Mouse (Mus musculus) spleen, embryonic (tissue): ENCODE results near the gene Zmat5.

Experiments
- CTCF ChIA-PET: fragments of 350-600 bp; sonication (Branson Sonifier 250); formaldehyde crosslinking; loops from one replicate; lab custom pipeline; 2022; lab: Charles Lee

Gene Zmat5

GRCm38 (mm10) chr11:4704072-4704964 lies at the start of gene Zmat5, which contains the start of gene Uqcr10:
Zmat5 (plus strand) TSS chr11:4704678.
Uqcr10 (minus strand) TSS chr11:4704342.
- CTCF ChIA-PET = interaction anchor here (0.6 kb wide), 1 partner anchor 794 kb away, joined by 3 read pairs; no protein-coding TSS in a partner anchor

- CTCF ChIA-PET = no interaction called here
These were observed 44.7 kb upstream of the Zmat5 start for GRCm38 (mm10) chr11:4659818-4660217.

GRCm38 (mm10) chr11:4660309-4661025 lies 44.0 kb upstream of the Zmat5 start:
- CTCF ChIA-PET = interaction anchor here (0.6 kb wide), 1 partner anchor 134 kb away, joined by 3 read pairs; no protein-coding TSS in a partner anchor

- CTCF ChIA-PET = interaction anchor here (0.6 kb wide), 1 partner anchor 135 kb away, joined by 3 read pairs; no protein-coding TSS in a partner anchor
These were observed 43.2 kb upstream of the Zmat5 start for GRCm38 (mm10) chr11:4661324-4661723.

- CTCF ChIA-PET = no interaction called here
These were observed 42.5 kb upstream of the Zmat5 start for GRCm38 (mm10) chr11:4661871-4662495.

GRCm38 (mm10) chr11:4662496-4662878 lies 42.0 kb upstream of the Zmat5 start:
- CTCF ChIA-PET = no interaction called here

GRCm38 (mm10) chr11:4671736-4672135 lies 32.7 kb upstream of the Zmat5 start:
- CTCF ChIA-PET = no interaction called here

GRCm38 (mm10) chr11:4674593-4674992 lies 29.9 kb upstream of the Zmat5 start:
- CTCF ChIA-PET = no interaction called here

- CTCF ChIA-PET = no interaction called here
These were observed 29.3 kb upstream of the Zmat5 start for GRCm38 (mm10) chr11:4675126-4675562.

GRCm38 (mm10) chr11:4675693-4676092 lies 28.8 kb upstream of the Zmat5 start:
- CTCF ChIA-PET = no interaction called here

GRCm38 (mm10) chr11:4677250-4677872 lies 27.1 kb upstream of the Zmat5 start:
- CTCF ChIA-PET = no interaction called here

GRCm38 (mm10) chr11:4678700-4679440 lies 25.6 kb upstream of the Zmat5 start:
- CTCF ChIA-PET = no interaction called here

- CTCF ChIA-PET = no interaction called here
These were observed 25.0 kb upstream of the Zmat5 start for GRCm38 (mm10) chr11:4679441-4679832.

- CTCF ChIA-PET = interaction anchor here (0.6 kb wide), 1 partner anchor 150 kb away, joined by 7 read pairs; no protein-coding TSS in a partner anchor
These were observed 24.4 kb upstream of the Zmat5 start for GRCm38 (mm10) chr11:4680126-4680525.

- CTCF ChIA-PET = no interaction called here
These were observed 21.0 kb upstream of the Zmat5 start for GRCm38 (mm10) chr11:4683516-4683915.

GRCm38 (mm10) chr11:4684186-4684585 lies 20.3 kb upstream of the Zmat5 start:
- CTCF ChIA-PET = no interaction called here

- CTCF ChIA-PET = no interaction called here
These were observed 19.4 kb upstream of the Zmat5 start for GRCm38 (mm10) chr11:4685071-4685470.

GRCm38 (mm10) chr11:4685510-4685909 lies 19.0 kb upstream of the Zmat5 start:
- CTCF ChIA-PET = interaction anchor here (0.6 kb wide), 1 partner anchor 413 kb away, joined by 3 read pairs; no protein-coding TSS in a partner anchor

GRCm38 (mm10) chr11:4687027-4687426 lies 17.5 kb upstream of the Zmat5 start:
- CTCF ChIA-PET = no interaction called here

- CTCF ChIA-PET = no interaction called here
These were observed 16.6 kb upstream of the Zmat5 start for GRCm38 (mm10) chr11:4687874-4688273.
